Mouse (Mus musculus): ENCODE results near the gene Cep57l1.

Cep57l1 gene

DNA sequence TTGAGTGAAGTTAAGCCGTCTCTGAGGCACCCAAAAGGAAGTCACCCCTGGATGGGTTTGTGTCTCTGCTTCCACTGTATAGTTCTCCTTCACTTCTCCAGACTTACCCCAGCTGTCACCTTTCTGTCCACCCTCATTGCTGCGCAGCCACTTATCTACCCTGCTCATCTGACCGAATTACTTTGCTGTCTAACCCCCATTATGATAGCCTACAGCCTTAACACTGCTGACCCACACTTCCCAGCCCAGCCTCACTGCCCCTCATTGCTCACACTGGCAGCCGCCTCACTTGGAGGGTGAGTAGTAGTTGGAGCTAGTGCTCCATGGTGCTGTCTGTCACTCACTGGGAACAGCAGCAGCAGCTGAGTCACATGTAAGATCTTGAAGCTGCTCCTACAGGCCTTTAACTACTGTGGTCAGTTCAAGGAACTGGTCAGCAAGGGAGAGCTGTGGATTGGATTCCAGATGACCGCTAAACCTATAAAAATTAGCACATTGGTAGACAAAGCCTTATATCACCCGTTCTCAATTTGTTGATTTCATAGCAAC is 4.7 kb upstream of the Cep57l1 start:
- no peak for DNase-seq

DNA sequence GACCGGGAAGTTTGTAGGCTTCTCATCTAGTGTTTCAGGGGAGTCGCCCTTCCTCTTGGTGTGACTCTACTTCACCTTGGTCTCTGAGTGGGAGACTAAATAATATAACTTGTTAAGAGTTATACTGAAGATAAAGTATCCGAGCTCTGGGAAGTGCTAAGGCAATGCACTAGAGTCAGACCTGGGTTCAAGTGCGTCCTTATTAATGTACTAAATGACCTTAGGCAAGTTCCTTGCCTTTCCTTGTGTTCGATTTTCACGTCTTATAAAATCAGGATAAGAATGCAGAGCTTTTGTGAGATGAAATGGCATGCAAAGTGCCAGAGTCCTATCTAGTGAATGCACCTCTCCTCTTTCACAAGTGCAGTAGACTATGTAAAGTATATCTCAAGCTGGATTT is 2.9 kb upstream of the Cep57l1 start:
- DNase-seq: no peak

DNA sequence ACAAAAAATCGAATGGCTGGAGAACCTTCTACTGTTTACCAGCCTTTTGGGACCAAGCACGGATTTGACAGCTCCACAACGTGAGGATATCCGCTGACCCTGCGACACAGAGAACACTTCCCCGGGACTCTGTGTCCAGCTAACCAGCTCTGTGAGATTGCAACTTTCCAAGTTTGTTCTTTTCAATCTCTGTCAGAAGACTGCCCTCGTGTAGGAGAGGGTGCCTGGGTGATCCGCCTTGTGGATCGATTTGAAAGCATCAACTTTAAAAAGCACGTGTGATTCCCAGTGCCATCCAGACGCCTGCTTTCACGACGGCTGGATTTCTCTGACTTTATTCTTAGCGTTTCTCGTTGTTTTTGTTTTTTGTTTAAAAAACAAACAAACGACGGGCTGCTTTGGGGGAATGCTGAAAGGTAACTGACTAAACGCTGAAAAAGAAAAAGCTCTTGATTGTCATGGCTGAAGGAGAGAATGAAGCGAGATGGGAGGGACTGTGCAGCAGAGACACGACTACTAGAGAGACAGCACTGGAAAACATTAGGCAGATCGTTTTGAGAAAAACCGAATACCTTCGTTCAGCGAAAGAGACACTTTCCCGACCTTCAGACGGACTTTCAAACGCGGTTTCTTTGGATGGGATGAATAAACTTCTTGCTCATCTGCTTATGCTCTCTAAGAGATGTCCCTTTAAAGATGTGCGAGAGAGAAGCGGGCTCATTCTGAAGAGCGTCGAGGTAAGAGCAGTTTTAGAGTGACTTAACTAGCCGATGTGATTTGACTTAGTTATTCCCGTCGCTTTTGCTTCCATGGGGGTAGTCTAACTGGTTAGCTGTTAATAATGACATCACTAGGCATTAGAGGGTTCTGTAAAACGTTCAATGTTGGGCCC is 1.1 kb upstream of the Cep57l1 start:
- no peak for DNase-seq

DNA sequence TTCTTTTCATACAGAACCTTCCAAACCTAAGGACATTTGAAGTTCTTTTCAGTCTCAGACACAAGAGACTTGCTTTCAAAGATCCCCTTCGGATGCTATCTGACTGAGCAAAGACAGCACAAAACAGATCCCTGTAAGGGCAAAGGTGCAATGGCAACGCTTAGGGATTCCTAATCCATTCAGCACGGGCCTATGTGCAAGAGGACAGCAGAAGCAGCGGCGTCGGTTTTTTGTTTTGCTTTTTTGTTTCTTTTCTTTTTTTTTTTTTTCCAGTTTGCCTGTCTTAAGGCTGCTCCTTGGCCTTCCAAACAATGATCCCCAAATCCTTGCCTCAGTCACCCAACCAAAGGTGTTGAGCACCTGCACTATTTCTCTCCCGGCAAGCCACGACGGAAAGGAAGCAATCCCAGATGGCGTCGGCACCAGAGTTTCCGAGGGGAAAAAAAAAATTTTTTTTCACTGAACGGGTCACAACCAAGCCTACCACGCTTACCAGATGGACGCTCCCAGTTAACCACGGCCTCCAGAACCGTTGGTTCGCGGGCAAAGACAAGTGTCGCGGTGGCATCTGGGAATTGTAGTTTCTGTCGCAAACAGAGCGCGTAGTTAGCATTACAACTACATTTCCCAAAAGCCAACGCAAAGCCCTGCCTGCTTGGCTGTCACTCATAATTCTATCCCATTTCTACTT is 446 bp downstream of the Cep57l1 start:
- DNase-seq: peak; percentile 90 to 94

DNA sequence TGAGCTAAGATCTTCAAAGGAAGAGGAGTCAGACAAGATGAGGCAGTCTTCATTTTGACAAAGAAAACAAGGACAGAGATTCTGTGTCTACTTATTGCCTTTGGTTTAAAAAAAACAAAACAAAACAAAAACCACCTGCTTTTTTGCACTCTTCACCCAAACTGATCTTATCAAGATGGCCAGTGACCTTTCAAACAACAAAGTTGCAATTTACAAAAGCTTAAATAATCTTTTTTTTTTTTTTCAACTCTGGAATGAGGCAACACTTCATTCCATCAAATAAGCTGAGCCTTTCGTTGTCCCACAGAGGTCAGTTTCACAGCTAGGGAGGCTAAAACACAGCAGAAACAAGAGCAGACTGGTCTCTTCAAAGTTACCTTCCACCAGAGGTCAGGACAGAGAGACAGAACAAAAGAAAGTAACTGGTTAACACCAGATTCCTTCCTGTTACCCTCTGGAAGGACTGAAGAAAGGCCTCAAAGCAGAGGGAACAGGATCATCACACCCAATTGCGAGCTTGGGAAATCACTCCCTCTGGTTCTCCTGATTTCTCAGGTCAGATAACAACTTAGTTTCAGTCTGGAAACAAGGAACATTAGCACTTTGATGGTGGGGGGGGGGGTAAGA is 3.8 kb downstream of the Cep57l1 start:
- DNase-seq: no peak

DNA sequence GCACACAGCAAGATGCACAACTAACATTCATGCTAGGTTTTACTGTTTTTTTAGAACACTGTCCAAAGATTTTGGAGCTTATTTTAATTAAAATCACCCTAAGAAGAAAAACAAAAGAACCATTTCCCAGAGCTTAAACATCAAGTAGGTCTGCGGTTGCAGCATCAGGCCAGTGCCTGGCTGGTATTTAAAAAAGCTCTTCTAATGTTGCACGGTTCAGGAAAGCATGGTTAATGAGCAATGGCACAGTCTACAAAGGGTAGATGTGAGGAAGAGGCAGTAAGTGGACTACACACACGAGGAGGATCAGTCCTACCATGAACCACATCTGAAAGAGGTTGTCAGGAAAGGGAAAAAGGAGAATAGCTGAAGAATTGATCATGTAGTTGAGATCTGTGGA is 5.0 kb downstream of the Cep57l1 start:
- no peak for DNase-seq

DNA sequence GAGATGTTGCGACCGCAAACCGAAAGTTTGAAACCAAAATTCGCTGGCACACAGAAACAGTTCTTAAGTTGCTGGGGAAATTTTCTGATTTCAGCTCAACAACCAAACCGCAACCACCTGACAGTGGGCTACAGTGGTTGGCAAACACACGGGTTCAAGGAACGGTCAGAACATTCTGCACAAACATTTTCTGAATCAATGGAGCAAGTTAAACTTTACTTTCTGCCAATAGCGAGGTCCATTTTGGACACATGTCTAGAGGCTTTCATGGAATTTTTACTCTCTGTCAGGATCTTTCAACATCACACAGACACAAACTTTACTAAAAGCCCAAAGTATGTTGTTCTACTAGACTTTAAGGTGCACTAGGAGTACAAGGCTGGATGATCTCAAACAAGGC is 6.2 kb downstream of the Cep57l1 start:
- peak in 1 of 2 experiments; percentile 16 for DNase-seq

DNA sequence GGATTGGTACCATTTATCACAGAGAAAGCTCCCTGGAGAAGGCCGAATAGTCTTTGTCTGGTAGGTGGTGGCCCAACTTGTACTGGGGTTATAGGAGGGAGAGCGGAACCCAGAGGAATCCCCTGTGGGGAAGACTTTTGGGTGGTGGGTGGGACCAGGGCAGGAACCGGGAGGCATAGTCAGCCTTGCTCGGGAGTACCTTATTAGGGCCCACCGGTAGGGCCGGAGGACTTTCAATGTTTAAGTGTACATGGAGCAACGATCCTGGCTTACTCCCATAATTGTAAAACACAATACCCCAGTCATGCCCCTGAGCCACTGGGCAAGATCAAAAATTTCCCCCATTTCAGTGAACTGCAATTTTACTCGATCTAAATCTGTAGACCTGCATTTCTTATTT is 12.4 kb downstream of the Cep57l1 start:
- DNase-seq: no peak

DNA sequence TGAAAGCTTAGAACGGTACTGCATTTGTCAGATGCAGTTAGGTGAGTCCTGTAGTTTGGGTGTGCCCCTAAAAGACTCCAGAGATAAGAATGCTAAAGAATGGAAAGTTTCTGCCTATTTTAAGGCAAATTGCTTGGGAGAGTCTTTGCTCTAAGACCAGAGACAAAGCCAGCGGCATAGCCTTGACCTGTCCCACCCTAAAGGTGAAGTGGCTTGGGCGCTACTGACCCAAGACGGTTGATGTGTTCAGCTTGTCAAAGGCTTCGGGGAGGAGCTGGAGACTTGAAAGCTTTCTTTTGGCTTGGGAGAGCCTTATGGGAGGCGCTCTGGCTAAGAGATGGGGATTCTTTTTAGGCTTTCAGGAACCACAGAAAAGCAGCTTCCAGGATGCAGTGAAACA is 17.3 kb downstream of the Cep57l1 start:
- no peak for DNase-seq

DNA sequence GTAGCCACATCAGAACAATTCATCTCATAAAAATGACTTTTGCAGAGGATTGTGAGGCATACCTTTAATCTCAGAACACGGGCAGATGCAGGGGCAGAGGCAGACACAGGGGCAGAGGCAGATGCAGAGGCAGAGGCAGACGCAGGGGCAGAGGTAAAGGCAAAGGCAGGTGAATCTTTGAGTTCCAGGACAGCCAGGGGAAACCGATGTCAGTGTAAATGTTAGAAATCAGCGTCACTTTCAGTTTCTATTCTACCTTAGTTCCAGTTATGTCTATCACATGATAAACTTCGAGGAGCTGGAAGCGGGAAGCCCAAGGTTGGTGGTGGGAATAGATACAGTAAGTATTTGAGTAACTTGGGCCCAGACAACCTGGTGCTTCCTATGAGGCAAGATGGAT is 42.4 kb downstream of the Cep57l1 start:
- DNase-seq: no peak

DNA sequence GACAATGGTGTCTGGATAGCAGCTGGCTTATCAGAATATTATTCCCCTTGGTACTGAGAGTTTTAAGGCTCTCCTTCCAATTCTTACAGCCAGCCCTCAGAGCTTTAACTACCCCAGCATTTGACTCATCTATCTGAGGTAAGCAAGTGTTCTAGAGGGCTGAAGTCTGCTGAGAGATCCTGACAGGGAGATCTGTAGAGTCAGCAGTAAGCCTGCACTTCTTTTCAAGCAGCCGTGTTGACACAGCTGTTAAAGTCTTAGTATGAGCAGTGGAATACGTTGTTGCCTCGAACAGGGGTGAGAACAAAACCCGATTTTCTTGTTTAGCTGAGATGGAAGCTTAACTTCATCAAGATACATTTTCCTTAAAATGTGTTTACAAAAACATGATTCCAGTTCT is 43.4 kb downstream of the Cep57l1 start:
- no peak for DNase-seq

DNA sequence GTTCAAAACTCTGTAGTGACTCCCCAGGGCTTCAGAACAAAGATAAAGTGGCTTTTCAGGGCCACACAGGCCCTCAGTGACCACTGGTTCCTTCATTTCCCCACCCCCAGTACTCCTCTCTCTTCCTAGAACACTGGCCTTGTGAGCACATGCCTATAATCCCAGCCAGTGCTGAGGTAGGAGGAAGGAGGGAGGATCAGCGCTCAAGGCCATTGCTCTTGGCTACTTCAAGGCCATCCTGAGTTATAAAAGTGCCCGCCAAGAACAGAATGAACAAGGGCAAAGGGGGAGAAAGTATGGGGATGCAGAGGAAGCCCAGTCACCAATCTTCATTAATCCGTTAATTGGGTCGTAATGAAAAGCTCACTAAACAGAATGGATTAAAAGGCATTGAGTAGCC is 44.1 kb downstream of the Cep57l1 start:
- DNase-seq: no peak

DNA sequence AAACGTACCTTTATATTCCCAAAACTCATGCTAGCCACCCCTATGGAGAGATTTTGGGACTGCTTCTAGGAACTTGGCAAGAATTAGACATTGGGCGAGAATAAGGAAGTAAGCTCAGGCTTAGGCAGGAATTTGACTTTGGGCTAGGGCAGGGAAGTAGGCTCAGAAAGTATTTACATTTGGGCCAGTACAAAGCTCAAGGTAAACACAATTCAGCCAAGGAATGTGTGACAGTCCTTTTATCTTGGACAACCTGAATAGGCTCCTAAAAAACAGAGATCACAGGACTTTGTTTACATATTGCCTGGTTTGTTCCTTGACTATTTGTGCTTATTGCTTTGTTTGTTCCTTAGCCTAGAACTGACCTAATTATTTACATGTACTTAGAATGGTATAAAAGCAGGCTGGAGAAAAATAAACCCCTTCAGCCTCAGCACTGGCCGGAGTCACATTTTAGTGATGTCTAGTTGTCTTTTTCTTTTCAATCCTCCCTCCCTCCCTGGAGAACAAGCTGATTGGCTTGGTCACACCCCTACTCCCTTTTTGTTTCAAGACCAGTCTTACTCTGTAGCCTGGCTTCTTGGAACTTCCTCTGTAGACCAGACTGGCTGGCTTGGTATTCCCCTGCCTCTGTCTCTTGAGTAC is 45.8 kb downstream of the Cep57l1 start:
- no peak for DNase-seq

DNA sequence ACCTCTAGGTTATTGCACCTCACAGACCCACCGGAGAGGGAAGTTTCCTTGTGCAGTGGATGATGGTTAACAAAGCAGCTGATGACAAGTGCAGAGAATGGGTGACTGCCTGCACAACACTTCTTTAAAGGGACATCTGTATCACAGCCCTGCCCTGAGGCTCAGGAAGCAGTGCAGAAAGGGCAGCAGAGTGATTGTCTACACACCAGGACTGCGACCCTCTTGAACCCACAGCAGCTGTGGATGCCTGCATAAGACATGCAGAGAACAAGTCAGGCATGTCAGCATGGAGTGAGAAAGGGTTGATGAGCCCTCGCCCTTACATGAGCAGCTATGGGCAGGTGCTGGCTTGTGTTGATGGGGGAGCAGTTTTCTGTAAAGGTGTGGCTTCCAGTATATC is 48.8 kb downstream of the Cep57l1 start:
- DNase-seq: no peak

DNA sequence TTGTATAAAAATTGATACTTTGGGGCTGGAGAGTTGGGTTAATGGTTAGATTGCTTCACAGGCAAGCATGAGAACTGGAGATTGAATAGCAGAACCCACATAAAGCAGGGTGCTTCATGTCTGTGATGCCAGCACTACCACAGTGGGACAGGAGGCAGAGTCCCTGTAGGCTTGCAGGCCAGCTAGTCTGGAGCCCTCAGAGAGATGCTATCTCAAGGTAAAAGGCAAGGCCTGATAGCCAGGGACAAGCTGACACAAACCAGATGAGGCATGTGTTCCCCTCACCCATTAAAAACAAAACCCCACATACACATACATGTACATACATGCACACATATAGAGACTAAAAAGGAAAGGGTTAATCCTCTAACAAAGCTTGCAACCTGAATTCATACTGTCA is 51.6 kb downstream of the Cep57l1 start:
- DNase-seq: no peak

DNA sequence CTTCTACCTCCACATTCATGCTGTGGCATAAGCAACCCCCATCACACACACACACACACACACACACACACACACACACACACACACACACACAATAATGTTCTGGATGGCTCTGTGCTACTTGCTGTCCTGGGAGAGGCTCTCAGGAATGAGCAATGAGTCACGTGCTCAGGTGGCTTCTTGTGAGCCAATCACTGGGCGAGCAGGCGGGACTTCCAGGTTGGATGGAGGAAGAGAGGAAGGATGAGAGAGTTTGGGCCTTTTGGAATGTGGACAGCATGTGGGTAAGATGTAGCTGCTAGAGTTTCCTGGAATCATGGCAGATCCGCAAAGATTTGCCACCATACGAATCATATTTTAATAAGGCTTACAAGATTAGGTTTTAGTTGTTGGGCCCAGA is 52.4 kb downstream of the Cep57l1 start:
- DNase-seq: no peak

DNA sequence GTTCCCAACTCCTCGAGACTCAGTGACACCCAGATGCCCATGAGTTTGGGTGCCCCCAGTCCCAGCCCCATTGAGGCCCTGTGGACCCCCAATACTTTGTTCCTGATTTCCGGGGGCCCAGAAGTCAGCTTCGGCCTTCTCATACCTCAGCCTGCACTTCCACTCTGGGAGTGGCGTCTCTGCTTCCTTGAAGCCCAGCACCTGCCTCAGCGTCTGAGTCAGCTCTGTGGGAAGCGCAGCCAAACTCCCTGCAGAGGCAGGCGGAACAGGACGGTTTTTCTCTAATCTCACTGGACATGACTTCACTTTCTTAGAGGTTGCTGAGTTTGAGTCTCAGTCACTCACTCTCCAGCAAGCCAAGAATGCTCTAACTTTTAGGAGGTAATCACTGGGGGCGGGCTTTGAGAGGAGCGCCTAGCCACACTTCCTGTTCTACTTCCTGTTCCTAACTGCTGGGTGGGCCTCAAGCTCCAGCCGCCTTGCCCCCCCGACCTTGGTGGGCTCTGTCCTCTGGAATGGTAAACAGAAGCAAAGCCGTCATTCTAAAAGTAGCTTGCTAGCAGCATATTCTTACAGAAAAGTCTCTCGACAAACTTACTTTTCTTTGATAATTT is 57.7 kb downstream of the Cep57l1 start:
- no peak for DNase-seq

DNA sequence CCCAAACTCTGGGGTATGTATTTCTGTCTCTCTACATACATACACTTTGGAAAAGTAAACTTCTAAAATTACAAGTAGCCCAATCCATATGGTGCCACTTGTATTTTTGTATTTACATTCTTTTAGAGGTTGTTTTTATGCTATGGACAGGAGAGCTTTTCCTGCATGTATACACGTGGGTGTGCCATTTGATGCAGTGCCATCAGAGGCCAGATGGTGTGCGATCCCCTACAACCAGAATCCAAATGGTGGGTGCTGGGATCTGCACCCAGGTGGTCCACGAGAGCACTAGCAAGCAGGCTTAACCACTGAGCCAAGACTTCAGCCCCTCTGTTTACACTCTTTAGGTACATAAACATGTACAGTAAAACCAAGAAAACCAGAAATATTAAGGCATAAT is 60.4 kb downstream of the Cep57l1 start:
- no peak for DNase-seq

DNA sequence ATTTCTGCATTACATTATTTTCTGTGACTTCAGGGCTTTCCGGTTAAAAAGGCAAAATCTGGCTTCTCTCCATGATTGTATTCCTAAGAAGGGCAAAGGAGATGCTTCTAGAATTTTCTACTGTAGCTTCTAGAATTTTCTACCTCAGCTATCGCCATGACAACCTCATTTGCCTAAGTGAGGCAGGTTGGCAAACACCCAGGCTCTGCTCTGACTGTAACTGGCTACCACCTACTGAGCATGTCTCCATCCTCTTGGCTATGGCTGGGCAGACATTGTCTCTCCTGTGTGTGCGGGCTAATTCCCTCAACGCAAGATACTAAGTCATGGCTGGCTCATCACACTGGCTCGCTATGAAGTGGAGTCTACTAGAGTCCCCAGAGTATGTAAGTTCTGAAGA is 63.1 kb downstream of the Cep57l1 start:
- DNase-seq: peak in 1 of 2 experiments; percentile 25

DNA sequence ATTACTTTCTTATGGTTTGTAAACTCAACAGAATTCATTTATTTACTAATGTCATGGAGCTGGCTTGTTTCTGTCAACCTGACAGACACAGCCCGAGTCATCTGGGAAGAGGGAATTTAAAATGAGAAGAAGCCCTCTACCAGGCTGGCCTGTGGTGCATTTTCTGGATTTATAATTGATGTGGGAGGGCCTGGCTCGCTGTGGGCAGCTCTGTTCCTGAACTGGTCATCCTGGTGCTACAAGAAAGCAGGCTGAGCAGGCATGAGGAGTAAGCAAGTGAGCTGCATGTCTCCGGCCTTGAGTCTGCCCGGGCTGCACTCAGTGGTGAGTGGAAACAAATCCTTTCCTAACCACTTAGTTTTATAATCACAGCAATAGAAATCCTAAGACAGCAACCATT is 65.7 kb downstream of the Cep57l1 start:
- DNase-seq: no peak

DNA sequence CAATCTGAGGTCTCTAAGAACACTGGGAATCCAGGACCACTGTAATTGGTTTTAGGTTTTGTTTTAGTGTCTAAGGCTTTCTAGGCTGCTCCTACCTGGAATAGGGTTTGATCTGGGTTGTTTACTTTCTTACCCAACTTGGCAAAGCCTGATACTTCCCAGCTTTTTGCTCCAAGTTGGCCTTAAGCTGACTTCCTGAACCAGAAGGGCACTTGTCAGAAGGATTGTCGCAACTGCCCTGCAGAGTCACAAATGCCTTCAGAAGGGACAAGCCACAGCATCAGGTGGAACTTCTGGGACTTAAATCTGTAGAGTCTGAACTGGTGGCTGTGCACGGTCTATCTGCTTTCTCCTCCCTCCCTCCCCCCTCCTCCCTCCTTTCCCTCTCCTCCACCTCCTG is 69.5 kb downstream of the Cep57l1 start:
- DNase-seq: no peak

DNA sequence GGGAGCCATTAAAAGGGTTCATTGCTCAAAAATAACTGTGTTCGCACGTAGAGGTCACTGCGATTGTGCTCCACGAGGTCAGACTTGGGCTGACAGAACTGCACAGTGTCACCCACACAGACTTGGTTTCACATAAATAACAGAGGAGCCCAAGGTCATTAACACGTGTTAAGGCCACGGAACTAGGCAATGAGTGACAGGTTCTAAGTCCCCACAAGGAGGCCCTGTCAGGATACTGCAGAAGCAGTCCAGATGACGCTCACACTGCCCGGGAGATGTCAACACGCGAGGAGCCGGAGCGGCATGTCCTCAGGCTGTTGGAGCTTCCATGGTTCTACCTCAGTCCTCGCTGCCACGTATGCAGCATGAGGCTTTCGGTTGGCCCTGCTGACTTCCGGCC is 72.4 kb downstream of the Cep57l1 start:
- no peak for DNase-seq

DNA sequence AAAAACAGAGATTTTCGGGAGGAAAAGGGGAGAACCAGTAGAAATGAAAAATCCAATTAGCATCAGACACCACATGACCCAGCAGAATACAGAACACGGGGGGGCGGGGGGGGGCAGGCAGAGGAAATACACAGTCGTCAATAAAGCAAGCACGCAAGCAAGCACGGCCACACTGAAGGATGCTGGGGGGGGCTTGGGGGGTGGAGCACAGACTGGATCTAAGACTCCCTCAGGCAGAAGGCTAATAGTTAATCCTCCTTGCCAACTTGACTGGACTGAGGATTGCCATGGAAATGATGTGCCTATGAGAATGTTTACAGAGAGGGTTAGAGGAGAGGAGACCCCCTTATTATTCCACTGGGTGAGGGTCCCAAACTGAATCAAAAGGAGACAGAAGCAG is 74.3 kb downstream of the Cep57l1 start:
- DNase-seq: no peak

Data from kidney, postnatal 36 days (tissue).